Mouse (Mus musculus) left cerebral cortex, postnatal 10 days (tissue): Measurements from ENCODE around the gene Rassf10. TPM values are rescaled to one million over a fixed set of nuclear protein-coding genes. Genes with fewer than 3 reads are reported as not detected.

Source experiments
- DNase-seq, 2 experiments: peaks; one replicate each; pipeline ENCODE4 v3.0.0; 2021 to 2022; ENCODE audit warnings: low spot score in 2 of 2, mixed read lengths in 1 of 2; ENCODE audit errors: extremely low spot score in 1 of 2
- intact Hi-C: fragments of 180-260 bp; cut with DNase I; formaldehyde crosslinking; loops from one replicate; pipeline ENCODE4 v1.15.1; 2025
- total RNA-seq, 2 experiments: library from RNA; stranded (reverse); gene quantifications; 2 replicates each; pipeline ENCODE4 v1.2.3; 2021

Rassf10 gene
- total RNA-seq, 2 experiments from 2014 or later, result 2.2 TPM

- intact Hi-C loops, result no loop called here
- peak; percentile 8 to 33 for DNase-seq
Observed at GRCm38 (mm10) chr7:112955103-112955827, 1.5 kb downstream of the Rassf10 start.

DNA sequence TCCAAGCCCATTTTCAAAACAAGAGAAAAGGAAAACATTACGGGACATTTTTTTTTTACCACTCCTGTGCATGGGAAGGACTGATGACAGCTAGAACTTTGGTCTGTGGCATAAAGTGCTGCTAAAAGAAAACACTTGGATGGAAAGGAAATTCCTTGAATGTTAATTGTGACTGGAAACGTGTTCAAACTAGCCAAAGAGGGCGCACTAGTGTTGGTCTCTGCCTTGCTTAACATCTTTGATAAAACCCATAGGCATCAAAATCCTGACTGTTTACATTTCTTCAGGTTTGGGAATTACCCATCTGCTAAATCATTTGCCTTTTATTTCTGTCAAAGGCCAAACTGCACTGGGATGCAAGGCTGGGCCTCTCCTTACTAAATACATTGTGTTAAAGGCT is 2.2 kb downstream of the Rassf10 start:
- intact Hi-C loops, result no loop called here
- no peak for DNase-seq

- intact Hi-C loops, result no loop called here
- no peak for DNase-seq
Observed at GRCm38 (mm10) chr7:112956961-112957360, 3.2 kb downstream of the Rassf10 start.

- intact Hi-C loops, result no loop called here
- no peak for DNase-seq
Observed at GRCm38 (mm10) chr7:112957630-112958029, 3.9 kb downstream of the Rassf10 start.

DNA sequence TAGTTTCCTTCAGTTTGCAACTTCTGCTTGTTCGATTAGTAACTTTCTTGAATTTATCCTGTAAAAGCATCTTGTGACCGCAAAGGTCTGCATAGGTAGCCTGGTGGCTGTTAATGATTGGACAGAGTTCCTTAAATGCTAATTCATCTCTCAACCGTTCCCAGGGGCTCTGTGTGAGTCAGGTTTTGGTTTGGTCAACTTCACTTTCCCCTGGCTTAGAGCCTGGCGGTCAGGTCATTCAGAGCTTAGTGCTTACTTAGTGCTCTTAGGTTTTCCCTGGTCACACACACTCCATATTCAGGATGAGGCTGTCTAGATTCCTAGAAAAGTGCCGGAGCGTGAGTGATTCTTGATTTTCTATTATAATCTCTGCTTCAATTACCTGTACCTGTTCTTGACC is 12.6 kb downstream of the Rassf10 start:
- intact Hi-C loops, result no loop called here
- DNase-seq, result no peak

DNA sequence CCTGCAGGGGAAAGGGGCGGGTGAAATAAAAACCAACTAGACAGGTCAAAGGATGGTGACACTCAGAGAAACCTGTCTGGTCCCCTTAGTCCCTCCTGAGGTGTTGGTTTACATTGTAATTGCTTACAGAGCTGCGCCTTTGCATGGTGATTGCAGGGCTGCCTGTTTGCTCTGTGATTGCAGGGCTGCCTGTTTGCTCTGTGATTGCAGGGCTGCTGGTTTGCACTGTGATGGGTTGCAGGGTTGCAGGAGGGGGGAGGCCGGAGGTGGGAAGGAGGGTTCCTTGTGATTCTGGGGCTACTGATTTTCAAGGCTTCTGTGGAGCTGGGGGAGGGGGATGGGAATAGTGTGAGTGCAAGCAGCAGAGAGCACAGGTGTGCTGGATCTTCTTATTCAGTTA is 13.0 kb downstream of the Rassf10 start:
- intact Hi-C loops, result no loop called here
- DNase-seq, result no peak

DNA sequence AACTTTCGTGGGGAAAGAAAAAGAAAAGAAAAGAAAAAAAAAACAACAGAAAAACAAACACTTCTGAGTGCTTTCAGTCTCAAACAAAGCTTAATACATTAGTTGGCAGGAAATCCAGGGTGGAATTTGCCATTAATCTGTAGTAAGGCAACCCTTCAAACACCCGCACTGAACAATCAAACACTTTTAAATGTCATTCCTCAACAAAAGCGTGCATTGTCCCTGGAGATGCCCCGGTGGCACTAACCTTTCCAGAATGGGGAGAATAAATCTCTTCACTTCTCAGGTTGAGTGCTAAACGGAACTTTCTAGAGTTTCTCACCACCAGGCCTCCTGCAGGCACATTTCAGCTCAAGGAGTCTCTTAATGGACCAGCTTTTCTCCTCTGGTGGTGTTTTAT is 29.6 kb downstream of the Rassf10 start:
- no peak for DNase-seq
- intact Hi-C loops, result no loop called here

DNA sequence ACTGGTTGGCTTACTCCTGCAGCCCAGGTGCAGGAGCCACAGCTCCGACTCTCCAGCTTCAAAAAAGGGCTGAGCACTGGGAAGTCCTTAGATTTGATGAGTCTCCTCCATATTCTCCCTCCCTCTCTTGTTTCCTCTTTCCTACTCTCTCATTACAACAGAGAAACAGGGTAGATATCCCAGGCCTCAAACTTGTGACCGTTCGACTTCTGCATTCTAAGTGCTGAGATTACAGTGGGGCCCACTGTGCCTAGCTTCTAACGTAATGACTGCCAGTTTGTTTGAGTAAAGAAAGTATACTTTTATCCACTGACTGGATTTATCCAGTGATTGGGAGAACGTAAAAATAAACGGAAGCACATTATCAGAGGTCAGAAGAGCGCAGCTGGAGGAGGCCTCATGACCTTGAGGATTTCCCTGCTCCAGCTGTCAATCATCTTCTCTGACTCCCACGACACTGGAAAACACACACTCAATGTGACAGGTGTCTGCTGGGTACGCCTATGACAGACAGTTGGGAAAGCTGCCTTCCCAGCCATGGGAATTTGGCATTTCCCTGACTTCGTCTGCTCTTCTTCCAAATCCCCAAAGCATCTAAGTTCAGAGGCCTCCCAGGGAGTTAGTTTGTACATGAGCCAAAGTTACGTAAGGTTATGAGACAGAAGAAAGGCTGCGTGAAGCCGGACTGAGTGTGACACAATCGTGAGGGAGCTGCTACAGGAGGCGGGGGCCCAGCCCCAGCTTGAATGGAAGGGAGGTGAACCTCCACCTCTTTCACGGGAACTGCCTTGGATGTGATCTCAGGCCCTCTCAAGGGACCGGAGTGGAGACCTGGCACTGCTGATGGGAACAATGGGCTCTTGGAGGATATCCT is 31.2 kb downstream of the Rassf10 start:
- DNase-seq, result no peak
- intact Hi-C loops, result no loop called here

DNA sequence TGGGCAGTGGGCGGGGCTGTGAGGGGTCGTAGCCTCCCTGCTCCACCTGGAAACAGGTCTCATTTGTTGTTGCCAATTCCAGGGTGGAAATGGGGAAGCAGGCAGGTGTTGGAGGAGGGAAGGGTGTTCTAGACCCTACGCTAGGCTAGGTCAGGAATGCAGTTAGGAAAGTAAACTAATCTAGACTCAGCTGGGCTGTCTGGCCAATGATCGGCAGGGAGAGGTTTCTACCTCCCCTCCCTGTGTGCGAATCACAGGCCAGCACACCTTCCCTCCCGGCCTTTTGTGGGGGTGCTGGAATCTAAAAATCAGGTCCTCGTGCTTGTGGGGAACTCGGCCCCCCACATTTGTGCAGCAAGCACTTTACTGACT is 31.8 kb downstream of the Rassf10 start:
- intact Hi-C loops, result no loop called here
- no peak for DNase-seq

DNA sequence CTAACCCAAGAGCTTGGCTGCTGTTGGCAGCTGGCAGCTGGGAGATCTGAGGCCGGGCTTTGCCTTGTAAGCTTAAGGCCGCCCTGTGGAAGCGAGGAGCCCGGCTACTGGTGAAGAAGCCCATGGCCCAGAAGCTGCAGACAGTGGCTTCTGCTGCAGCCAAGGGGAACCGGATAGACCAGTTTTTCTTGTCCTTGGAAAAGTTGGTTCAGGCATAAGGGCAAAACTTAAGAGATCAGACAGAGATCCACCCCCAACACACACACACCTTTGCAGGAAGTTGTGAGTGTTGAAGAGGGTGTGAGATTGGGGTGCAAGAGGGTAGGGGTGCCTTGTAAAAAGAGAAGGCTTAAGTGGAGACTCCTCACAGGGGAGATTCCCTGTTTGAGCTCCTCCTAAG is 39.2 kb downstream of the Rassf10 start:
- no peak for DNase-seq
- intact Hi-C loops, result no loop called here

GRCm38 (mm10) chr7:113003565-113004255 is 49.9 kb downstream of the Rassf10 start:
- no peak for DNase-seq
- intact Hi-C loops, result no loop called here

- intact Hi-C loops, result no loop called here
- DNase-seq, result no peak
Observed at GRCm38 (mm10) chr7:113005726-113006125, 52.0 kb downstream of the Rassf10 start.
